9 mouse cellular contexts compared by ENCODE assay signal in genomic region chr1:134360656-134361055, GRCm38 (mm10). TPM values are rescaled to one million over a fixed set of nuclear protein-coding genes. Genes with fewer than 3 reads are reported as not detected.
DNase-seq lines count a peak whose midpoint lies in the region; ATAC-seq and TF ChIP-seq lines count a peak whose summit lies in the region.
"Had no signal": no experiment of that assay in that cellular context is flagged by ENCODE, and none has a peak within 500 bp of the region (broad histone marks: within the 10 kb centered on the region; RNA-seq: fewer than 3 reads in every experiment).

No protein-coding gene starts in this region.

- peak overlapping the region; percentile 18 for H3ac ChIP-seq in myocyte (ENCODE audit: control insufficient read depth, insufficient read length)

- peak overlapping the region; percentile 92 for H3K4me3 ChIP-seq in kidney, embryonic 14.5 days (ENCODE audit: low read length)
- H3K4me3 ChIP-seq in hindbrain, embryonic 16.5 days (ENCODE audit: low read length) = peak overlapping the region; percentile 93
- peak overlapping the region; percentile 86 for H3K4me3 ChIP-seq in myocyte

- H3K27ac ChIP-seq in kidney, embryonic 14.5 days (ENCODE audit: low read depth, low read length) = no peak overlapping the region
- no peak overlapping the region for H3K27ac ChIP-seq in hindbrain, embryonic 16.5 days (ENCODE audit: low read depth, low read length)

- H3K4me2 ChIP-seq in kidney, embryonic 14.5 days (replicated peaks; ENCODE audit: low read depth, low read length) = peak overlapping the region; percentile 77
- H3K4me2 ChIP-seq in hindbrain, embryonic 16.5 days (ENCODE audit: low read length) = peak overlapping the region; percentile 75
- peak overlapping the region; percentile 90 for H3K4me2 ChIP-seq in myocyte (ENCODE audit: low read depth)

- no peak for TF ChIP-seq POLR2A in myocyte (IDR thresholded peaks at IDR 0.05; ENCODE audit: insufficient read length, low read depth)

- H3K4me1 ChIP-seq in kidney, embryonic 14.5 days (ENCODE audit: control insufficient read depth, insufficient read depth, low read length) = peaks cover 11% of the 10 kb centered on the region
- H3K4me1 ChIP-seq in hindbrain, embryonic 16.5 days (ENCODE audit: control insufficient read depth, insufficient read depth, low read depth, low read length) = peaks cover 15% of the 10 kb centered on the region

- ATAC-seq in kidney, embryonic 14.5 days (ENCODE audit: low FRiP score, low TSS enrichment) = no peak
- ATAC-seq in hindbrain, embryonic 16.5 days = no peak

- peak overlapping the region; percentile 92 for H3K9ac ChIP-seq in kidney, embryonic 14.5 days (ENCODE audit: low read depth, low read length)
- no peak overlapping the region for H3K9ac ChIP-seq in hindbrain, embryonic 16.5 days (ENCODE audit: low read depth, low read length)

- H3K36me3 ChIP-seq in kidney, embryonic 14.5 days (ENCODE audit: control insufficient read depth, insufficient read depth, low read length) = peaks cover 36% of the 10 kb centered on the region
- H3K36me3 ChIP-seq in hindbrain, embryonic 16.5 days (ENCODE audit: control insufficient read depth, insufficient read depth, low read length) = peaks cover 17% of the 10 kb centered on the region
- peaks cover 23% of the 10 kb centered on the region for H3K36me3 ChIP-seq in myocyte (ENCODE audit: control insufficient read depth, insufficient read depth)

- WGBS in kidney, embryonic 14.5 days = 80% methylated on average over 7 of the region's 7 CpGs
- WGBS in hindbrain, embryonic 16.5 days = 71% methylated on average over 7 of the region's 7 CpGs

- H3K9me3 ChIP-seq in kidney, embryonic 14.5 days (ENCODE audit: control insufficient read depth, low read length) = no peaks in the 10 kb centered on the region
- H3K9me3 ChIP-seq in hindbrain, embryonic 16.5 days (ENCODE audit: control insufficient read depth, low read length) = no peaks in the 10 kb centered on the region

- no peaks in the 10 kb centered on the region for H3K27me3 ChIP-seq in kidney, embryonic 14.5 days (ENCODE audit: control insufficient read depth, insufficient read depth, low read length)
- no peaks in the 10 kb centered on the region for H3K27me3 ChIP-seq in hindbrain, embryonic 16.5 days (replicated peaks; ENCODE audit: control insufficient read depth, insufficient read depth, low read length)
- H3K27me3 ChIP-seq in myocyte (ENCODE audit: control insufficient read depth, insufficient read depth, insufficient read length) = no peaks in the 10 kb centered on the region

- H3K79me2 ChIP-seq in myocyte (ENCODE audit: control insufficient read depth, insufficient read depth) = peaks cover 43% of the 10 kb centered on the region

- no peak for DNase-seq in kidney, postnatal 36 days
- peak; percentile 37 for DNase-seq in ZHBTc4 (ENCODE audit: low read depth, low spot score)
- no peak for DNase-seq in natural killer cell, adult 2 months (ENCODE audit: low spot score in 2 of 2)
- no peak for DNase-seq in layer of hippocampus, adult 11-12 months (ENCODE audit: low spot score)
- DNase-seq in embryo, embryonic 9.5 days (ENCODE audit: extremely low spot score) = no peak
- DNase-seq: right cerebral cortex, postnatal 25 days had no signal

TF ChIP-seq in myocyte, 11 proteins besides CTCF, POLR2A, EP300 and RAD21:
- TF ChIP-seq USF1 (IDR thresholded peaks at IDR 0.05; ENCODE audit: low read depth) (peak; percentile 46), REST (IDR thresholded peaks at IDR 0.05; ENCODE audit: insufficient read depth, insufficient read length) (no peak)

RNA-seq across cellular contexts. Expression of gene Tmem183a, which starts 1.1 kb away (rescaled TPM):
- polyA plus RNA-seq in kidney, embryonic 14.5 days (2014; fragmentation: Nextera tagmentation; extraction: Ambion mirVana) = 57.0 and 91.3 TPM in 2 replicates
- polyA plus RNA-seq in hindbrain, embryonic 16.5 days (2015; fragmentation: Nextera tagmentation; extraction: Ambion mirVana) = 132 TPM in 2 replicates
- polyA plus RNA-seq in myocyte (2012; fragmentation: generic; extraction: Trizol) = 67.3 TPM

RNA-seq across cellular contexts. Expression of gene 4933406M09Rik, which starts 25.1 kb away (rescaled TPM):
- polyA plus RNA-seq in kidney, embryonic 14.5 days (2014; fragmentation: Nextera tagmentation; extraction: Ambion mirVana) = not detected in 2 replicates
- 0.09 TPM in 1 of 2 replicates, not detected in the other for polyA plus RNA-seq in hindbrain, embryonic 16.5 days (2015; fragmentation: Nextera tagmentation; extraction: Ambion mirVana)
- polyA plus RNA-seq in myocyte (2012; fragmentation: generic; extraction: Trizol) = not detected

RNA-seq across cellular contexts. Expression of gene Ppfia4, which starts 27.9 kb away (rescaled TPM):
- polyA plus RNA-seq in kidney, embryonic 14.5 days (2014; fragmentation: Nextera tagmentation; extraction: Ambion mirVana) = 1.6 and 2.7 TPM in 2 replicates
- polyA plus RNA-seq in hindbrain, embryonic 16.5 days (2015; fragmentation: Nextera tagmentation; extraction: Ambion mirVana) = 32.0 and 34.0 TPM in 2 replicates
- polyA plus RNA-seq in myocyte (2012; fragmentation: generic; extraction: Trizol) = 35.8 TPM

RNA-seq across cellular contexts. Expression of gene Cyb5r1, which starts 44.7 kb away (rescaled TPM):
- polyA plus RNA-seq in kidney, embryonic 14.5 days (2014; fragmentation: Nextera tagmentation; extraction: Ambion mirVana) = 28.4 and 36.7 TPM in 2 replicates
- polyA plus RNA-seq in hindbrain, embryonic 16.5 days (2015; fragmentation: Nextera tagmentation; extraction: Ambion mirVana) = 15.2 and 15.8 TPM in 2 replicates
- 452 TPM for polyA plus RNA-seq in myocyte (2012; fragmentation: generic; extraction: Trizol)

RNA-seq across cellular contexts. Expression of gene Adipor1, which starts 54.5 kb away (rescaled TPM):
- 77.4 and 91.3 TPM in 2 replicates for polyA plus RNA-seq in kidney, embryonic 14.5 days (2014; fragmentation: Nextera tagmentation; extraction: Ambion mirVana)
- 87.0 and 89.4 TPM in 2 replicates for polyA plus RNA-seq in hindbrain, embryonic 16.5 days (2015; fragmentation: Nextera tagmentation; extraction: Ambion mirVana)
- 87.9 TPM for polyA plus RNA-seq in myocyte (2012; fragmentation: generic; extraction: Trizol)
